Mouse (Mus musculus) liver, adult (tissue): ENCODE data around the gene Cars2.
A peak's percentile ranks its signal among the peaks of the same experiment; 100 is the strongest.

Experiments
- GATA4 ChIP-seq: IDR thresholded peaks from 2 replicates; pipeline ENCODE4 v1.6.1; 2014; ENCODE audit warnings: mild to moderate bottlenecking, low read length; ENCODE audit not compliant: insufficient replicate concordance

Gene Cars2

GRCm38 (mm10) chr8:11560220-11560619 lies 9.6 kb upstream of the Cars2 start:
- TF ChIP-seq GATA4, result no peak

GRCm38 (mm10) chr8:11559511-11559910 lies 8.9 kb upstream of the Cars2 start:
- no peak for TF ChIP-seq GATA4

GRCm38 (mm10) chr8:11557768-11558629 lies 7.4 kb upstream of the Cars2 start:
- peak; percentile 93 for TF ChIP-seq GATA4

- TF ChIP-seq GATA4, result no peak
These were observed 6.8 kb upstream of the Cars2 start for GRCm38 (mm10) chr8:11557424-11557767.

GRCm38 (mm10) chr8:11556691-11557423 lies 6.3 kb upstream of the Cars2 start:
- TF ChIP-seq GATA4, result no peak

- peak; percentile 30; the same call in 1 of the 2 replicates for TF ChIP-seq GATA4
These were observed 5.4 kb upstream of the Cars2 start for GRCm38 (mm10) chr8:11555720-11556591.

GRCm38 (mm10) chr8:11554799-11555719 lies 4.5 kb upstream of the Cars2 start, which contains the start of gene Ing1:
TSS of gene Ing1 (plus strand) at chr8:11555571.
- TF ChIP-seq GATA4, result no peak

GRCm38 (mm10) chr8:11552390-11552789 lies 1.8 kb upstream of the Cars2 start:
- TF ChIP-seq GATA4, result no peak

GRCm38 (mm10) chr8:11549706-11550105 lies 877 bp downstream of the Cars2 start:
- TF ChIP-seq GATA4, result no peak

GRCm38 (mm10) chr8:11547063-11547462 lies 3.5 kb downstream of the Cars2 start:
- no peak for TF ChIP-seq GATA4

GRCm38 (mm10) chr8:11544386-11544785 lies 6.2 kb downstream of the Cars2 start:
- TF ChIP-seq GATA4, result no peak

GRCm38 (mm10) chr8:11542866-11543265 lies 7.7 kb downstream of the Cars2 start:
- no peak for TF ChIP-seq GATA4

- no peak for TF ChIP-seq GATA4
These were observed 8.6 kb downstream of the Cars2 start for GRCm38 (mm10) chr8:11542031-11542430.

- no peak for TF ChIP-seq GATA4
These were observed 10.4 kb downstream of the Cars2 start for GRCm38 (mm10) chr8:11540182-11540581.
